Mouse (Mus musculus) left cerebral cortex, adult 11 months (tissue): ENCODE measurements around the gene Neu1.

ENCODE experiments used
- DNase-seq: peaks from one replicate; pipeline ENCODE4 v3.0.0; 2022; ENCODE audit warnings: low spot score

The Neu1 gene

GRCm38 (mm10) chr17:34902895-34903294 is 28.2 kb upstream of the Neu1 start:
- no peak for DNase-seq

GRCm38 (mm10) chr17:34910982-34911381 is 20.1 kb upstream of the Neu1 start:
- DNase-seq = no peak

GRCm38 (mm10) chr17:34911945-34912351 is 19.1 kb upstream of the Neu1 start:
- peak; percentile 49 for DNase-seq

DNA sequence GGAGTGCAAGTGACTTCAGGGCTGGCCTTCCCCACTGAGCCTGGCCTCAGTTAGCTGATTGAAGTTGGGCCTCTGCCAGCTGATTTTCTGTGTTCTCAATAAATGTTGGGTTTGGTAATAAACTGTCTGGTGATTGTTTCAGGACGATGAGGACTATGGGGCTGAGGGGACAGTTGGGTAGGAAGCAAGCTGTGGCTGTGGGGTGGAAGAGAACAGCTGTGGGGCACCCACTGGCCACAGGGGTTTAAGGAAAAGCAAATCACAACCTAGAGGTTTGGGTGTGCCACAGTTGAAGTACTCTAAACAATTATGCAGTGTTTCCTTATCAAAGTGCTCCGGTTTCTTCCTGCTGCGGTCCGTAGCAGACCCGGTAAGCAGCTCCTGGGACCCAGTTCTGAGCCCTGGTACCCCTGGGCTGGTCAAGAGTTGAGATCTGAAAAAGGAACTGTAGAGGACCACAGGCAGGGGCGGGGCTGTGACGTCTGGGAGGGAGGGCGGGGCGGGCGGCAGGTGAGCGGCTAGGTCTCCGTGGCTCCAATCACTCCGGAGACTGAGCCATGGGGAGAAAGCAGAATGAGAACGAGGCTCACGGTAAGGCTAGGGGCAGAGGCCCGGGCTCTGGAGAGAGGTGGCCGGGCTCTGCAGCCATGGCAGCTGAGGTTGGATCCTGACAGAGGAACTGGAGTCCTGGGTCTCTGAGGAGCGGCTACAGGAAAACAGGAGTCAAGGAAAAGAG is 17.0 kb upstream of the Neu1 start, which contains the start of gene Slc44a4:
TSS of gene Slc44a4 (plus strand) at position 537 of the 736 bp plus-strand sequence.
- no peak for DNase-seq

DNA sequence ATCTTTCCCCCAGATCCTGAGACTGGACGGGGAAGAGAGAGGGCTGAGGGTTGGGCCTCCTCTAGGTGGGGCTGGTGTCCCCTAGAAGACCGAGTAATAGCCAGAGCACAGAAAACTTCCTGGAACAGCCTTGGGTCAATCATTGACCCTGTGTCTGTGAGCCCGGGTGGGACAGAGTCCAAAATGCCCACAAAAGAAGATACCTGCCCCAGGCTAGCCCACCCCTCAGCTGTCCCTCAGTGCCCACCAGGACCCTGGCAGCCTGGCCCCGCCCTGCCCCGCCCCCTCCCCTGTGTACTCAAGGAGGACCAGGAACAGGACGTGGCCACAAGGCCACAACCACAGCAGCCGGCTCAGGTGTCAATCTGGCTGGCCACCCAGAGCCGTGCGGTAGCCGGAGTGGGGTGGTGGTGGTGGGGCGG is 15.6 kb upstream of the Neu1 start:
- DNase-seq = no peak

DNA sequence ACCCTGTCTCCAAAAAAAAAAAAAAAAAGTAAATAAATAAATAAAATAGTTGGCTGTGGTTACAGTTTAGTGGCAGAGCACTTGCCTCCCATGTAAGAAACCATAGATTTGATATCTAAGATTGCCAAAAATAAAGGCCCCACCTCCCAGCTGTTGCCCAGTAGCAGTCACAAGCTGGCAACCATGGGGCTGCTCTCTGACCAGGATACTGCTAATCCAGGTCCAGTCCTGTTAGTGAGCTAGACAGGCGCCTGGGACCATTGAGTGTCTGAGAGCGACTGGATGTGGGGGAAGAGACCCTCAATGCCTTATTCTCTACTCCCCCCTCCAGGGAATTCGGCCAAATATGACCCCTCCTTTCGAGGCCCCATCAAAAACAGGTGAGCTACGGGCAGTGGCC is 14.7 kb upstream of the Neu1 start:
- DNase-seq = no peak

DNA sequence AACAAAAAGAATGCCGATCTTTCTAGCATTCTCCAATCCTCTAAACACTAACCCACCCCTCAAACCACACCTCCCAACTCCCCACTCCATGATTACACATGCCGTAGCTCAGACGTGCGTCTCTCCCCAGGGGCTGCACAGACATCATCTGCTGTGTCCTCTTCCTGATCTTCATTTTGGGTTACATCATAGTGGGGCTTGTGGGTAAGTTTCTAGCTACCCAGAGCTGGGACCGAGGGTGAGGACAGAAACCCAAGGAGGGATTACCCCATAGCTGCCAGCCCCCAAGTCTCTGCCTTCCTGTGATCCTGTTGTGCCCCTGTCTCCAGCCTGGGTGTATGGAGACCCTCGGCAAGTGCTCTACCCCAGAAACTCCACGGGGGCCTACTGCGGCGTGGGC is 13.9 kb upstream of the Neu1 start:
- DNase-seq = no peak

- DNase-seq = no peak
These were observed 8.1 kb upstream of the Neu1 start for GRCm38 (mm10) chr17:34922939-34923338.

- DNase-seq = no peak
These were observed 6.8 kb upstream of the Neu1 start for GRCm38 (mm10) chr17:34924258-34924657.

GRCm38 (mm10) chr17:34927306-34928019 is 3.6 kb upstream of the Neu1 start:
- no peak for DNase-seq

DNA sequence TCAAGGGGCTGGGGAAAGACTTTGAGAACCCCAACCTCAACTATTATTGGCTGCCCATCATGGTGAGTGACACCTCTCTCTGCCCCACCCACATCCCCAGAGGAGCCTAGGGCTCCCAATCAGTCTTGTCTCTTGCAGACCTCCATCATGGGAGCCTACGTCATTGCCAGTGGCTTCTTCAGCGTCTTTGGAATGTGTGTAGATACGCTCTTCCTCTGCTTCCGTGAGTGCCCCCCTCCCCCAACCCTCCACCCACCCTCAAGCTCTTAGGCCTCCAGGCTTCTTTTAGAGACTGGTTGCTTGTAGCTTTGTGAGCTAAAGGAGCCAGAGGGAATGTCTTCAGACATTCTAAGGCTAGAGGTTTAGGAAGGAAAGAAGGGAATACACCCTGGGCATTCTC is 2.2 kb upstream of the Neu1 start:
- DNase-seq = no peak

GRCm38 (mm10) chr17:34931735-34932098 is 664 bp downstream of the Neu1 start:
- no peak for DNase-seq

DNA sequence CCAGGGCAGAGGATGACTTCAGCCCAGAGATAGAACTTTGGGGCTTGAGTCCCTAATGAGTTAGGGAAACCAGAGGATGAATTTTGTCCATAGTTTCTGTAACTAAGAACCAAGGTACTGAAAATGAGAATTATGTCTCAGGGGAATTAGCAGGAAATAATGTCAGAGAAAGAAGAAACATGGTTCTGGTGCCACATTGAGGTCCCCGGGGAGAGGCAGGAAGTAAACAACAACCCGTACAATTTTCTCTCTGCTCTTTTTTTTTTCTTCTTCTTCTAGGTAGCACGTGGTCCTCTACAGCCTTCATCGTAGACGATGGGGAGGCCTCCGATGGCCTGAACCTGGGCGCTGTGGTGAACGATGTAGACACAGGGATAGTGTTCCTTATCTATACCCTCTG is 1.2 kb downstream of the Neu1 start:
- no peak for DNase-seq

- DNase-seq = no peak
These were observed 3.0 kb downstream of the Neu1 start for GRCm38 (mm10) chr17:34934031-34934430.

DNA sequence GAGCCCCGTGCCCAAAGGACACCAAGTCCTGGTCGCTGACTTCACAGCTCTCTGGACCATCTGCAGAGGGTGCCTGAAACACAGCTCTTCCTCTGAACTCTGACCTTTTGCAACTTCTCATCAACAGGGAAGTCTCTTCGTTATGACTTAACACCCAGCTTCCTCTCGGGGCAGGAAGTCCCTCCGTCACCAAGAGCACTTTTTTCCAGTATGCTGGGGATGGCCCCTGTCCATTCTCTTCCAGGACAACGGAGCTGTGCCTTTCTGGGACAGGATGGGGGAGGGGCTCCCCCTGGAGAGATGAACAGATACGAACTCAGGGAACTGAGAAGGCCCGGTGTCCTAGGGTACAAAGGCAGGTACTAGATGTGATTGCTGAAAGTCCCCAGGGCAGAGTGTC is 3.8 kb downstream of the Neu1 start:
- no peak for DNase-seq

- DNase-seq = no peak
These were observed 7.0 kb downstream of the Neu1 start for GRCm38 (mm10) chr17:34937960-34938505.

GRCm38 (mm10) chr17:34941344-34942041 is 10.4 kb downstream of the Neu1 start:
- DNase-seq = no peak

GRCm38 (mm10) chr17:34943128-34943815 is 12.2 kb downstream of the Neu1 start:
- no peak for DNase-seq

- DNase-seq = no peak
These were observed 13.3 kb downstream of the Neu1 start for GRCm38 (mm10) chr17:34944362-34944761.

GRCm38 (mm10) chr17:34946486-34947140 is 15.6 kb downstream of the Neu1 start:
- no peak for DNase-seq

- DNase-seq = no peak
These were observed 16.6 kb downstream of the Neu1 start for GRCm38 (mm10) chr17:34947606-34948005.
